Mouse (Mus musculus): ENCODE measurements around the gene A630095N17Rik.
A peak's percentile ranks its signal among the peaks of the same experiment; 100 is the strongest.

The A630095N17Rik gene

GRCm38 (mm10) chr1:75180741-75181140 lies 51.2 kb downstream of the A630095N17Rik start:
- H3K9me3 ChIP-seq (ENCODE audit: low read length), result no peaks in the 10 kb centered on the region
- H3K4me1 ChIP-seq (replicated peaks; ENCODE audit: low read depth, low read length), result peaks cover 47% of the 10 kb centered on the region
- H3K4me3 ChIP-seq (replicated peaks; ENCODE audit: low read length), result no peak overlapping the region
- no peaks in the 10 kb centered on the region for H3K27me3 ChIP-seq (ENCODE audit: insufficient read depth, low read length)
- H3K36me3 ChIP-seq (ENCODE audit: insufficient read depth, low read length), result peaks cover 67% of the 10 kb centered on the region
- no peak for TF ChIP-seq POU5F1 (IDR thresholded peaks at IDR 0.05; ENCODE audit: borderline replicate concordance, low read length)
- no peak for TF ChIP-seq CTCF (conservative IDR thresholded peaks at IDR 0.05; ENCODE audit: low read length)
- no peak for TF ChIP-seq NANOG (IDR thresholded peaks at IDR 0.05; ENCODE audit: borderline replicate concordance, low read length)

GRCm38 (mm10) chr1:75180105-75180590 lies 51.8 kb downstream of the A630095N17Rik start, which contains the start of gene Abcb6:
Gene Abcb6, minus strand, starts transcription at chr1:75180392.
- Histone ChIP-seq H3K4me1 (replicated peaks; ENCODE audit: low read depth, low read length) (peaks cover 41% of the 10 kb centered on the region), H3K27me3 (ENCODE audit: insufficient read depth, low read length) (no peaks in the 10 kb centered on the region), H3K4me3 (replicated peaks; ENCODE audit: low read length) (peak within 1 kb of the TSS; percentile 90), H3K9me3 (ENCODE audit: low read length) (no peaks in the 10 kb centered on the region), H3K36me3 (ENCODE audit: insufficient read depth, low read length) (peaks cover 67% of the 10 kb centered on the region)
- TF ChIP-seq CTCF (conservative IDR thresholded peaks at IDR 0.05; ENCODE audit: low read length) (no peak; the same call in 1 of the 2 replicates), NANOG (IDR thresholded peaks at IDR 0.05; ENCODE audit: borderline replicate concordance, low read length) (no peak), POU5F1 (IDR thresholded peaks at IDR 0.05; ENCODE audit: borderline replicate concordance, low read length) (no peak)

- H3K4me3 ChIP-seq (replicated peaks; ENCODE audit: low read length), result peak overlapping the region; percentile 90
- no peaks in the 10 kb centered on the region for H3K9me3 ChIP-seq (ENCODE audit: low read length)
- TF ChIP-seq NANOG (IDR thresholded peaks at IDR 0.05; ENCODE audit: borderline replicate concordance, low read length) (no peak), POU5F1 (IDR thresholded peaks at IDR 0.05; ENCODE audit: borderline replicate concordance, low read length) (no peak), CTCF (conservative IDR thresholded peaks at IDR 0.05; ENCODE audit: low read length) (no peak)
- no peaks in the 10 kb centered on the region for H3K27me3 ChIP-seq (ENCODE audit: insufficient read depth, low read length)
- peaks cover 66% of the 10 kb centered on the region for H3K36me3 ChIP-seq (ENCODE audit: insufficient read depth, low read length)
- H3K4me1 ChIP-seq (replicated peaks; ENCODE audit: low read depth, low read length), result peaks cover 36% of the 10 kb centered on the region
These were observed 52.4 kb downstream of the A630095N17Rik start for GRCm38 (mm10) chr1:75179334-75180104.
